Mouse (Mus musculus): Measurements from ENCODE around the gene Adam29.
A peak's percentile ranks its signal among the peaks of the same experiment; 100 is the strongest.

Adam29 gene

GRCm38 (mm10) chr8:55906848-55907247 lies at the start of gene Adam29:
Adam29 (minus strand) TSS chr8:55906948.
- no peak for DNase-seq (ENCODE audit: extremely low spot score)

- DNase-seq (ENCODE audit: extremely low spot score) = peak; percentile 56
Observed at GRCm38 (mm10) chr8:55940526-55940880, 33.8 kb upstream of the Adam29 start.

- DNase-seq (ENCODE audit: extremely low spot score) = peak; percentile 29
Observed at GRCm38 (mm10) chr8:55939870-55940525, 33.2 kb upstream of the Adam29 start, which contains the start of gene Glra3. Glra3 (plus strand) TSS chr8:55940460.
